Mouse (Mus musculus) small intestine, adult 2 months (tissue): Measurements from ENCODE around the gene Ttc38.

Experiments
- CTCF ChIP-seq: fragments of 200-500 bp; IDR thresholded peaks from 2 replicates; pipeline ENCODE4 v1.5.1; 2012; ENCODE audit warnings: low read depth, mild to moderate bottlenecking, control low read depth, inconsistent platforms, low read length, moderate library complexity, mixed read lengths; ENCODE audit not compliant: insufficient replicate concordance, insufficient read length; ENCODE audit errors: extremely low read depth
- POLR2A ChIP-seq: fragments of 200-500 bp; IDR thresholded peaks from 2 replicates; pipeline ENCODE4 v1.6.1; 2012; ENCODE audit warnings: low read depth, mild to moderate bottlenecking, control low read depth, inconsistent platforms, low read length, moderate library complexity

DNA sequence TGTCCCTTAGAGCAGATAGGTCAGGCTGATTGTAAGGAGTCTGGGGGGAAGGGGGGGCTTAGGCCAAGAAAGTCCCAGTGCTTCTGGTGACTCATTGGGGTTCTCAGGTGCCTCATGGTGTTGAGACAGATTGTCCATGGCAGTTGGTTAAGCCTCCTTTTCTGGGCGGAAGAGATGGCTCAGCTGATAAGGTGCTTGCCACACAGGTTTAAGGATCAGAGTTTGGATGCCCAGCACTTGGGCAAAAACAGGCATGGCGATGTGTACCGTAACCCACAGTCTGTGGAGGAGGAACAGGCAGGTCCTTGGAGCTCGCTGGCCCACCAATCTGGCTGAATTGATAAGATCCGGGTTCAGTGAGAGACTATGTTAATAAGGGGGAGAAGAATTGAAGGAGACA is 4.8 kb downstream of the Ttc38 start:
- TF ChIP-seq CTCF (no peak), POLR2A (no peak)
